Mouse (Mus musculus) 416B (cell line): Measurements from ENCODE around the gene Kctd8.
"Not testable (repeated sequence)": the region's sequence is repeated elsewhere in the genome, so short reads cannot be mapped to it uniquely, and the experiment has no call there.

Experiments
- DNase-seq: peaks from one replicate; pipeline ENCODE4 v3.0.0; 2011; ENCODE audit warnings: low read depth

The Kctd8 gene

GRCm38 (mm10) chr5:69340919-69341801 lies at the start of gene Kctd8:
Gene Kctd8, minus strand, starts transcription at chr5:69341679.
- no peak for DNase-seq

GRCm38 (mm10) chr5:69379072-69379471 lies 37.6 kb upstream of the Kctd8 start:
- no peak for DNase-seq

GRCm38 (mm10) chr5:69350596-69350995 lies 9.1 kb upstream of the Kctd8 start:
- DNase-seq = no peak

GRCm38 (mm10) chr5:69340102-69340918 lies 1.2 kb downstream of the Kctd8 start:
- no peak for DNase-seq

- no peak for DNase-seq
These were observed 1.9 kb downstream of the Kctd8 start for GRCm38 (mm10) chr5:69339623-69339970.

GRCm38 (mm10) chr5:69338916-69339622 lies 2.4 kb downstream of the Kctd8 start:
- DNase-seq = no peak

GRCm38 (mm10) chr5:69327561-69327960 lies 13.9 kb downstream of the Kctd8 start:
- DNase-seq = no peak

GRCm38 (mm10) chr5:69324566-69325230 lies 16.8 kb downstream of the Kctd8 start:
- no peak for DNase-seq

- DNase-seq = no peak
These were observed 28.9 kb downstream of the Kctd8 start for GRCm38 (mm10) chr5:69312611-69313010.

- no peak for DNase-seq
These were observed 39.8 kb downstream of the Kctd8 start for GRCm38 (mm10) chr5:69301665-69302064.

GRCm38 (mm10) chr5:69292353-69292752 lies 49.1 kb downstream of the Kctd8 start:
- DNase-seq = no peak

GRCm38 (mm10) chr5:69284359-69284758 lies 57.1 kb downstream of the Kctd8 start:
- DNase-seq = no peak

GRCm38 (mm10) chr5:69252366-69252765 lies 89.1 kb downstream of the Kctd8 start:
- no peak for DNase-seq

GRCm38 (mm10) chr5:69241931-69242330 lies 99.5 kb downstream of the Kctd8 start:
- DNase-seq = no peak

- no peak for DNase-seq
These were observed 107.9 kb downstream of the Kctd8 start for GRCm38 (mm10) chr5:69233560-69233959.

- DNase-seq = not testable (repeated sequence)
These were observed 109.8 kb downstream of the Kctd8 start for GRCm38 (mm10) chr5:69231649-69232048.

- DNase-seq = no peak
These were observed 114.3 kb downstream of the Kctd8 start for GRCm38 (mm10) chr5:69227147-69227546.

GRCm38 (mm10) chr5:69222608-69223007 lies 118.9 kb downstream of the Kctd8 start:
- DNase-seq = no peak

GRCm38 (mm10) chr5:69215216-69215615 lies 126.3 kb downstream of the Kctd8 start:
- no peak for DNase-seq

- DNase-seq = no peak
These were observed 132.1 kb downstream of the Kctd8 start for GRCm38 (mm10) chr5:69209401-69209800.

- DNase-seq = no peak
These were observed 133.8 kb downstream of the Kctd8 start for GRCm38 (mm10) chr5:69207713-69208112.
